Mouse (Mus musculus): ENCODE results near the gene Slc9a2.

DNA sequence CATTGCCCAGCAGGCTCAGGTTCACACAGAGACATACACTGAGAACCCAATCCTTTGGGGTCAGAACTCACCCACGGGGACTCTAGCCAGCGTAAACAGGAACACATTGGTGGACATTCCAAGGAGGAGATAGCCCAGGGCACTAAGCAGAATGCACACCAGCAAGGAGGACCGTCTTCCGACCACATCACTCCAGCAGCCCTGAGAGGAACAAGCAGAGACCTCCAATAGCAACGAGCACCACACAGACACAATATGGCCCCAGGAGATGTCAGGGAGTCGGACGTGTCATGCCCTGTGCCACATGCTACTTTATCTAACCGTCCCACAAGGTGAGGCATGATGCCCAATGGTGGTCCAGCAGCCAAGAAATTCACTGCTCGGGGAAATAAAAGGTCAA lies 103.9 kb downstream of the Slc9a2 start:
- TF ChIP-seq POLR2A (IDR thresholded peaks at IDR 0.05; ENCODE audit: control insufficient read depth, low read depth, low read length) (no peak), CTCF (IDR thresholded peaks at IDR 0.05; ENCODE audit: control insufficient read depth, insufficient read depth, insufficient replicate concordance, low read depth, low read length) (no peak)

Data from testis, adult 2 months (tissue).